Mouse (Mus musculus): Measurements from ENCODE around the gene Dok1.

- no peak for TF ChIP-seq CTCF (IDR thresholded peaks at IDR 0.05; ENCODE audit: borderline replicate concordance, control insufficient read depth, extremely low read depth, insufficient read depth, low read length, poor library complexity)
- no peak for TF ChIP-seq POLR2A (IDR thresholded peaks at IDR 0.05; ENCODE audit: control insufficient read depth, extremely low read depth, insufficient read depth, low read length, poor library complexity)
These were observed 33.2 kb upstream of the Dok1 start for GRCm38 (mm10) chr6:83066441-83066840.

Measured in thymus, adult 2 months (tissue).